Mouse (Mus musculus): ENCODE results near the gene Fbxo3.
"Not testable (repeated sequence)": the region's sequence is repeated elsewhere in the genome, so short reads cannot be mapped to it uniquely, and the experiment has no call there.

The Fbxo3 gene

DNA sequence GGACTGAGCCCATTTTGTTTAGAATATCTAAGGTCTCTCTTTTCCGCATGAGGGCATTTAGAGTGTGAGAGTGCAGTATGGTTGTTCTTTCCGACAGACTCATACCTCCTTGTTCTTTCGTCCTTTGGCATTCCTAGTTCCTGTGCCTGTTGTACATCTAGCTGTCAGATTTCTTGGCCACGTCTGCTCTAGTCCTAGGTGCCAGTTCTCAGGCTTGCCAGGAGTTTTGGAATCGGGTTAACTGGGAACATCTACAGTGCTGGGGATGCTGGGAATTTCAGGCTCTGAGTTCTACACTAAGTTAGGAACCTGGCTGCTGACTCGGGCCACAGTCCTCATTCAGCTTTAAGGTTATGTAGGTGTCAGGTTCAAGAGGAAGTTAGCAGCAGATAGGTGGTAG is 8.1 kb downstream of the Fbxo3 start:
- in situ Hi-C loops (cut with MboI, MseI), result no loop called here

DNA sequence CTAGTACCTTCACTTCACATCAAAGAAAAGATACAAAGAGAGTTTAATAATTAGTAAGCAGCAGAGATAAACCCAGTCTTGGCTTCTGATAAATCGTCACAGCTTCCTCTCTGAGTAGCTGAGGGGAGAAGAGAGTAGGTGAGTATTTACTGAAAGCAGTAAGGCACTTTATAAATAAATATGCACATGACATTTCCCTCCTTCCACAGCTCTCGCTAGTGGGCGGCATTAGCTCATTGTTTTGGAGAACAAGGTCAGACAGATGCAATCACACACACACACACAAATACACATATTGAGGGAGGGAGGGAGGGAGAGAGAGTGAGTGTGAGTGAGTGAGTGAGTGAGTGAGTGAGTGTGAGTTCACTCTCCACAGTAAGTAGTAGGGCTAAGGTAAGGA is 8.8 kb downstream of the Fbxo3 start:
- in situ Hi-C loops (cut with MboI, MseI), result no loop called here

DNA sequence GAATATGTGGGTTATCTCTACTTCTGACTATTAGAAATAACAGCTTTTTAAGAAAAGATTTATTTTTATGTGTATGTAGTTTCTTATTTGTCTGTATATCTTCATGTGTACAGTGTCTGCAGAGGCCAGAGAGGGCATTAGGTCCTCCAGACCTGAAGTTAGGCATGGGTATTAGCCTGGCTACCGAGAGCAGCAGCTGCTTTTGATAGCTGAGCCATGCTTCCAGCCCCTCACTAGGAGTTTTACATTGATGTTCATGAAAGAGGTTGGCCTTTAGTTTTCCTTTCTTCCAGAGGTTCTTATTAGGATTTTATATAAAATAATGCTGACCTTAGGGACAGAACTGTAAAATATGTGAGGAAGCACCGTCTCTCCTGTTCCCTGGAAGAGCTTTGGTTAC is 10.7 kb downstream of the Fbxo3 start:
- in situ Hi-C loops (cut with MboI, MseI), result no loop called here

DNA sequence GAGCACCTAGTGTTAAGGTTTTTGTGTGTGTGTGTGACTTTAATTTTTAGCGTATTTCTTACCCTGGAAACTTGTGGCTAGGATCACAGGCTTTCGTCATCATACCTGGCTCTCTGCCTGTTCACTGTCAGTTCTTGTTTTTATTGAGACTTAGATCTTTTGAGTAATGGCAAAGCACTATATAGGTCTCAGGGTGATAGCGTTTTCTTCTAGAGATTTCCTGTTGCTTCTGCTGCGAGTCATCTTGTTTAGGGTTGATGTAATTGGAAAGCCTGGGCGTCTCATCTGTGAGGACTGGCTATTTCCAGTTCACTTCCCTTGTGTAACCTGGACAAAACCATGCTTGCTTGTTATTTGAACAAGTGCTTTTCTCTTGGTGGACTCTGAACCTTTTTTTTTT is 14.1 kb downstream of the Fbxo3 start:
- in situ Hi-C loops (cut with MboI, MseI), result no loop called here

DNA sequence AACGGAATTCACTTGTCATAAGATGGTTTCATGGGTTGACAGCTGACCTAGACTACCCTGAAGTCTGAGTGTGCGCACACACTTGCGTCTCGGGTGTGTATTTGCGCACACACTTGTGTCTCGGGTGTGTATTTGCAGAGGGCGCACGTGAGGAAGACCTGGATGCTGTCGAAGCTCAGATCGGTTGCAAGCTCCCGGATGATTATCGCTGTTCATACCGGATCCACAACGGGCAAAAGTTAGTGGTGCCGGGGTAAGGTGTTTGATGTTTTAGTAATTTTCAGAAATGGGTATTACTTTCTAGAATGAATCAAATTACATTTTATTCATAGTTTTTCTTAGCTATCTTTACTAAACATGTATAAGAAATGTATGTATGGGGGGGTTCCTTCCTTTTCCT is 15.2 kb downstream of the Fbxo3 start:
- in situ Hi-C loops (cut with MboI, MseI), result no loop called here

DNA sequence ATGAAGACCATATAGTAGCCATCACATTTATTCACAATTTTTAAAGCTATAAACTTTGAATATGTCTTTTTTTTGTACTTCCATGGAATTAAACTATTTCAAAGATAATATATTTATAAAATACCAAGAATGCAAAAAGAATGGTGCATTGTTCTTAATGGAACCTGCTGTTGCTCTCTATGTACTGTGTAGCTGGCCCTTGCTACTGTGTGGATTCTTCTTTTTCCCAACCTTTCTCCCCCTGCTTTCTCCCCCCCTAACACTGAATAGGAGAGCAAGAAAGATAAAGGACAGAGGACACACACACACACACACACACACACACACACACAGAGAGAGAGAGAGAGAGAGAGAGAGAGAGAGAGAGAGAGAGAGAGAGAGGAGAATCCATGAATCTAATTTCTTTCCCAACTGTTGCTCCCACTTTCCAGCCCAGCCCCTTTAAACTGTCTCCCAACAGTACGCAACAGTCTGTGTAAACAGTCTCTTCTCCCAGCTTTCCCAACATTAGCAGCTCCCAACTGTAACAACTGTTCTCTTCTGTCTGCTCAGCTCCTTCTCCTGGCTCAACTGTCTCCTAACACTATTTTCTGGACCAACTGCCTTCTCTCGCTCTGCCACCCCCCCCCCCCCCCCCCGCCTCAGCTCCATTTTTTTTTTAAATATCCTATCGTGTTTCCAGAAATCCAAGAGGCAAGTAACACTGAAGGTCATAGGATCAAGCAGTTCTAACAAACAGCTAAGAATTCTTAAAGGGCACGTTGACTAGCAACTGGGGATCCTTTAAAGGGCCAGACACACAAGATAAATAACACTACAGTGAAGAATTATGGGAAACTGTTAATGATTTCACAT is 16.3 kb downstream of the Fbxo3 start:
- in situ Hi-C loops (cut with MboI, MseI), result no loop called here

DNA sequence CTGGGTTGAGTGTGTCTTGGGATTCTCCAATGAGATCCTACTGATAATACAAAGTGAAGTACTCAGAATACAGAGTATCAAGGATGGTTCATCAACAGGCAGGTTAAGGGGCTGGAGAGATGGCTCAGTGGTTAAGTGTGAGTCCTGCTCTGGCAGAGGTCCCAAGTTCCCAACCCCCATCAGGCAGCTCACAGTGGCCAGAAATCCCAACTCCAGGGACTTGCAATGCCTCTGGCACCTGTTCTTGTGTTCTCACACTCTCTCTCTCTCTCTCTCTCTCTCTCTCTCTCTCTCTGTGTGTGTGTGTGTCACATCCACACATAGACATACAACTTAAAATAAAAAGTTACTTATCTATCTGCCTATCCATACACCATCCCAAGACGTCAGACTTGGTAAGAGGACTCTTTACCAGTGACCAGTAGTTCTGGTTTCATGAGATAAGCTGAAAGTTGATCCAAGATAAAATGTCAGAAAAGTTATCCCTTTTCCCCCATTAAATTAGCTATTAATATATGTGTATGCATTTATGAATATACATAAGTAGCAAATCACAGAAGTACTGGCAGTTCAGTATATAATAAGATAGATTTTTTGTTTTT is 17.1 kb downstream of the Fbxo3 start:
- in situ Hi-C loops (cut with MboI, MseI), result no loop called here

DNA sequence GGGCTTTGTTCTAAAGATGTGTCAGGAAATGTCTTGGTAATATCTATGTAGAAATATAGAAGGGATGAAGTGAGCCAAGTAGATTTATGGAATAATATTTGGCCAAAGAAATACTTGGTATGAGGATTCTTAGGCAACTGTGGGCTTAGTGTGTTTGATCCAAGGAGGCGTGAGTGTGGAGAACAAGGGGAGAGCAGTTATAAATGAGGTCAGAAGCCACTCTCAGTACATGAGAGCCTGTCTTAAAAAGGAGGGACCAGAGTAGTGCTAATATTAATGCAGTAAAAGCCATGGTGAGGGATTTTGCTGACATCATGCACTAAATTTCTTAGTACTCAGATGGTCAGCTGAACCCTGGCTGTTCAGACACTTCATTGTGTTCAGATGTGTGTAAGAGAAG is 30.9 kb downstream of the Fbxo3 start:
- in situ Hi-C loops (cut with MboI, MseI), result no loop called here

DNA sequence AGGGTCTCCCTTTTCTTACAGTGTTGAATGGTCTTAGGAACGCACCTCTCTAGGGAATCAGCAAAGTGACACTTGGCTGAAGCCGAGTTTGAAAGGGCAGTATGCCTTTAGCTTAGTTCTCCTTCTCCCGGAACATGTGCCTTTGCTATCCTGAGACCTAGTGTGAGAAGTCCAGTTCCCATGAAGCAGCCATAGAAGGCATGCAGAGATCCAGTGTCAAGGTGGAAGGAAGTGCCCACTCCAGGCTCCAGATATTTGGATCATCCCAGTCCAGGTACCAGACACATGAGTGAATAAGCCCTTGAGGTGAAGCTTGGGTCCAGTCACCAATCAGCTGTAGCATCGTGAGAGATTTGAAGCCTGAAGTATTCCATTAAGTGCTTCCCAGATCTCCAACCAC is 31.4 kb downstream of the Fbxo3 start:
- in situ Hi-C loops (cut with MboI, MseI), result no loop called here

DNA sequence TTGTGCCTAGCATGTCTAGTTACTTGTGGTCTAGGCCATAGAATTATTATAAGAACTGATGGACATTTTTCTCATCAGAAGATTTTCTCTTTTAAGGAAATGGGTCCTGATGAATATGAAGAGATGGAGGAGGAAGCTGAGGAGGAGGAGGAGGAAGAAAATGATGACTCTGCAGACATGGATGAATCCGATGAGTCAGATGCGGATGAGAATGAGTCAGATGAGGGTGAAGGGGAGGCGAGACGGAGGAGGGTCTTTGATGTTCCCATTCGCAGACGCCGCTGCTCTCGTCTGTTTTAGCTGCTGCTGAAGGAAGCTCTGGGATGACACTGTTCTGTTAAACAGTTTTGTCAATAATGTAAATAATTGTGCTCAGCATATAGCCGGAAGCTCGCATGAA is 32.3 kb downstream of the Fbxo3 start:
- in situ Hi-C loops (cut with MboI, MseI), result no loop called here

DNA sequence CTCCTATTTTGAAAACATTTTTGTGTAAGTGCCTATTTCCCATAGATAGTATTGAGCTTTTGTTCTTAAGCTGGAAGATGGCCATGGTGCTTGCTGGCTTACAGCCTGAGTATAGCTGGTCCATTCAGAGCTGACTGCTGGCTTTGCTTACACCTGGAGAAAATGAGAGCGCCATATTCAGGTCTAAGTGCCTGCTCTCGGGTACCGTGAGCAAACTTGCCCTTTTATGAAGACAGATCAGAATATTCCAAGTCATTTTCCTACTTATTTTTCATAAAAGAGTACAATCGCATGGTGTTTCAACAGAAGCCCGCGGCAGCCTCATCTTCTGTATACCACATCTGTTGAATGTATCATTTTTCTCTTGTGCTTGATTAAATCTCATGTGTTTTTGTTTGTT is 33.5 kb downstream of the Fbxo3 start:
- in situ Hi-C loops (cut with MboI, MseI), result no loop called here

DNA sequence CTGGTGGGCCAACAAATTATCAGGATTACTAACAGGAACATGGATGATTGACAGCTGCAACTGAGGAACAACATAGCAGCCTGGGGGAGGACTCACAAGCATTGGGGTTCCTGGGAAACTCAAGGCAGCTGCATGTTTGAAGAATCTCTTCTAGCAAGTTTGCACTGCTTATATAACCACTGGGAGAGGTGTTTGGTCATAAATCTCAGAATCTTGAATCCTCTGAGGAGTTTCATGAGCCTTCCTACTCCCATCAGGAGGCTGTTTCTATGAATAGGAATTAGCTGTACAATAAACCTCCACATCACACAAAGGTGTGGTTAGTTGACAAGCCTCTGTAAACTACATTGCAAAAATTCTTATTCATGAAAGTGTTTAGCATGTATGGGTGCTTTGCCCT is 35.1 kb downstream of the Fbxo3 start:
- in situ Hi-C loops (cut with MboI, MseI), result no loop called here

DNA sequence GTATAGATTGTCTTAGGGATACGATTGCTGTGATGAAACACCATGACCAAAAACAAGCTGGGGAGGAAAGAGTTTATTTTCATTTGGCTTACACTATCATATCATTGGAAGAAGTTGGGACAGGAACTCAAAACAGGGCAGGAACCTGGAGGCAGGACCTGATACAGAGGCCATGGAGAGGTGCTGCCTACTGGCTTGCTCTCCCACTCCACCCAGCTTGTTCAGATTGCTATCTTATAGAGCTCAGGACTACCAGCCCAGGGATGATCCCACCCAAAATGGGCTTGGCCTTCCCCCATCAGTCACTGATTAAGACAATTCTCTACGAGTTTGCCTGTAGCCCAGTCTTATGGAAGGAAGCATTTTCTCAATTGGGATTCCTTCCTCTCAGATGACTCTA is 36.6 kb downstream of the Fbxo3 start:
- in situ Hi-C loops (cut with MboI, MseI), result no loop called here

DNA sequence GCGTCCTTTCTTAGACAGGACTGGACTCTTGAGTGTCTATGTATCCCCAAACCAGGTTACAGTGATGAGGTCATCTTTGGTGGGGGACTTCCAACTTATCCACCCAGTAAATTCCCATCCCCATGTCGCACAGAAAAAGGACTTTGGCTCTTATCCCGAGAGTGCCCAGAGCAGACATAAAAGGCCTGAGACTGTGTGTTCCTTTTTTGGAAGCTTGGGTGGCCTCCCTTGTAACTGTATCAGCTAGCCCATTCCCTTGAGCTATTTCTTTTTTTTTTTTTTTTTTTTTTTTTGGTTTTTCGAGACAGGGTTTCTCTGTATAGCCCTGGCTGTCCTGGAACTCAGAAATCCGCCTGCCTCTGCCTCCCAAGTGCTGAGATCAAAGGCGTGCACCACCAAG is 38.0 kb downstream of the Fbxo3 start, which contains the start of gene Gm10912:
TSS of gene Gm10912 (plus strand) at position 301 of the 400 bp plus-strand sequence.
- in situ Hi-C loops (cut with MboI, MseI), result not testable (repeated sequence)

DNA sequence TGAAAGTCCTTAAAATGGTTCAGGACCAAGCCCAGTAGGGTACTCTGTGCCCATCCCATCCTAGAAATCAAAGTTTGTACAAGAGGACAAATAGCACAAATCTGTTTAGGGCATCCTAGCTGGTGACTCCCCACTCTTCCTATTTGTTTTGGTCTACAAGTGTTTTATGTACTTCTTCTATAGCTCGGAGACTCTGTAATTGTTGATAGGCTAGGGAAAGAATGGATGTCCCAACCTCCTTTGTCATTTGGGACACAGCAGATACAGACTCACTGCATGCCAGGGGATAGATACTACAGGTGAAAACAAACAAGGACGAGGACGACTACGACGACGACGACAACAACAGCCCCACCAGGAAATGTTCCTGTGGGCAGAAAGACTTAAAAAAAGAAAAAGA is 40.9 kb downstream of the Fbxo3 start, which contains the start of gene Gm10799:
TSS of gene Gm10799 (minus strand) at position 101 of the 400 bp plus-strand sequence.
- in situ Hi-C loops (cut with MboI, MseI), result not testable (repeated sequence)

DNA sequence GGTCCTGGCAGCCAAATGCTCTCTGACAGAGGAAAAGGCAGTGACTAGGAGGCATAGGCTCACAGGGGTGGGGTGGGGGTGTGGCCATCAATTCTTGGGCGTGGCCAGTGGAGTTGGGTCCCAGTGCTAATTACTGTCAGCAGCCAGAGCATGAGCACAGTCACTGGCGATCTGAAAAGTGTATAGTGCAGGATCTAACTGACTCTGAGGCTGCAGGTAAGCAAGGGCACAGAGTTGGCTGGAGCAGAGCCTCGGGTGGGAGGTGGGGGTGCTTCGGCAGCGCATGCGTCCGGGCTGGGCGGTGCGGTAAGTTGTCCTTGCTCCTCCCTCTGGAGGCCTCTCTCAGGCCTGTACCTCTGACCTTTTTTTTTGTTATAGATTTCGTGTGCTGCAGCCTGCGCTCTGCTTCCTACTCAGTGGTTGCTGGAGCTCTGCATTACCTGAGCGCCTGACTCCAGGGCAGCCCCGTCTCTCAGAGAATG is 42.2 kb downstream of the Fbxo3 start, which contains the start of gene Cd59b:
TSS of gene Cd59b (plus strand) at position 146 of the 482 bp plus-strand sequence.
- in situ Hi-C loops (cut with MboI, MseI), result no loop called here

DNA sequence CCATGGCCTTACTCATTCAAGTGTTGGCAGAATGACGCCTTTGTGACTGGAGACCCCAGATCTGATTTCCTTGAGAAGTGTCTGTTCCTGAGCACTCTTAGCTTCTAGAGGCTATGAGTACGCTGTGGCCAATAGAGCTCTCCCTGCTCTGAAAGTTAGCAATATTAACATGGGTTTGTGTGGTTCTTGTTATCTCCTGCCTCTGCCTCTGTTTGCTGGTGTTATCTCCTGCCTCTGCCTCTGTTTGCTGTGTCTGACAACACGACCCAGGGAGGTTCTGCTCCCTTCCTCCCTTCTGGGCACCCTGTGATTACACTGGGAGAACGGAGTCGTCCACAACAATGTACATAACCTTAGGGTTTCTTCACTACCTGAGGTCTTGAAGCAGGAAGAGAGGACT is 50.8 kb downstream of the Fbxo3 start:
- in situ Hi-C loops (cut with MboI, MseI), result not testable (repeated sequence)

DNA sequence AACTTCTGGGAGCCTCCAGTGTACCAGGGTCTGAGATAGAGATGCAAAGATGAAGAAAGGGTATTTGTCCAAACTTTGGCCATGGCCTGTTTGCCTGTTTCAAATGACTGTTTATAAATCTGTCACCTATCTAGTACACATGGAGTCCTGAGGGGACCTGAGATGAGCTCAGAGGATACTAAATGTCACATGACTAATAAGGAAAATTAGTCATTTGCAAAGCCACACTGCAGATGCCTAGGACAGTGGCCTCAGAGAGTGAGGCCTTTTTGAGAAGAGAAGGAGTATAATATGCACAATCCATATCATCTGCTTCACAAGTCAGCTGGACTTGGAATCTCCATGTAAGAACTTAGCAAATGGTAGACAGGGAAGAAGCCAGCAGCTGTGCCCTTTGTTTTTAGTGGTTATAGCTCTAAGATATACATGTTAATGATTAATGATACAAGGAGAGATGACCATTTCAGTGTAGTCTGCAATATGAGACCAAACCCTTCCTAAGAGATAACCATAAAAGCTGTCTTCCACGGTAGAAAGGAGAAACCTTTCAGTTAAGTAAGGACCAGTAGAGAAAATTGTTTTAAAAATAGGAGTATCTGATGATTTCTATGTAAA is 54.0 kb downstream of the Fbxo3 start:
- in situ Hi-C loops (cut with MboI, MseI), result not testable (repeated sequence)

DNA sequence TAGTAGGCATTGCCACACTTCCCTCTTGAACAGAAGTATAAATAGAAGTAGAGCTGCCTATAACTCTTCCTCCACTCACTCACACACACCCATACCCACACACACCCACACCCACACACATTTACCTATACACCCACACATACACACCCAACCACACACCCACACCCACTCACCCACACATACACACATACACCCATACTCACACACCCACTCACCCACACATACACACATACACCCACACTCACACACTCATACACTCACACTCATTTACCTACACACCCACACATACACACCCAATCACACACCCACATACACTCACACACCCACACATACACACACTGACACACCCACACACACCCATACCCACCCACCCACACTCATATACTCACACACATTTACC is 55.0 kb downstream of the Fbxo3 start:
- in situ Hi-C loops (cut with MboI, MseI), result no loop called here

DNA sequence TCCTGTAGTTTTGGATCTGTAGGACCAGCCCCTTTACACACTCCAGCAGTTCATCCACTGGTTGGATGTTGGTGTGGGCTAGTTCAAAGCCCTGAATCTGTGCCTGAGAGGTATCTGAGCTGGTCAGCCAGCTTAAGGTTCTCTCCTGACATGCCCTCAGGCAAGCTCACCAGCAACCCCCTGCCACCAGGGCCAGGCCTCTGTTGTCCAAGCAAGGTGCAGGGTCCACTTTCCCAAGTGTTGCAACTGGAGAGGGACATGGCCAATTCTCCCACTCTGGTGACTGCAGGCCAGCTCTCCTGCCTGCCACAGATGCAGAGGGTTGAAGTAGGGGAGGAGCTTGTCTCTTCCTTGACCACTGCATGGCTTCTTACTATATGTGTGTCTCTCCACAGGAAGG is 56.5 kb downstream of the Fbxo3 start:
- in situ Hi-C loops (cut with MboI, MseI), result not testable (repeated sequence)

DNA sequence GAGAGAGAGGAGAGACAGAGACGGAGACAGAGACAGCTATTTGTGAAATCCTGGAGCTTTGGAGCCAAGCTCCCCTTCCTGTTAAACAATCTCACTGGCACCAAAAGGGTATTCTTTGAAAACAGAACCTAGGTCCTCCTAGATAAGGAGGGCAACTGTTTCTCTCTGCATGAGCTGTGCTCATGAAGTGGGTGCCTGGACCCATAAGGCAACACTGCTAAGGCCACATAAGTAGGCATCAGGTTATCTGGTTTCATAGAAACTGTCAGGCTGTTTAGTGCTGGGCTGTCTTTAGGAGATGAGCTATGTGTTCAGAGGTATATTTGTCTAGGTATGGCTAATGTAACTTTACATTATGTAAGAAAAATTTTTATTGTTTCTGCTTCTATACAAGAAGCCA is 60.0 kb downstream of the Fbxo3 start:
- in situ Hi-C loops (cut with MboI, MseI), result loop anchor here (5.0 kb wide), 1 partner anchor 75 kb away; no protein-coding TSS in a partner anchor

DNA sequence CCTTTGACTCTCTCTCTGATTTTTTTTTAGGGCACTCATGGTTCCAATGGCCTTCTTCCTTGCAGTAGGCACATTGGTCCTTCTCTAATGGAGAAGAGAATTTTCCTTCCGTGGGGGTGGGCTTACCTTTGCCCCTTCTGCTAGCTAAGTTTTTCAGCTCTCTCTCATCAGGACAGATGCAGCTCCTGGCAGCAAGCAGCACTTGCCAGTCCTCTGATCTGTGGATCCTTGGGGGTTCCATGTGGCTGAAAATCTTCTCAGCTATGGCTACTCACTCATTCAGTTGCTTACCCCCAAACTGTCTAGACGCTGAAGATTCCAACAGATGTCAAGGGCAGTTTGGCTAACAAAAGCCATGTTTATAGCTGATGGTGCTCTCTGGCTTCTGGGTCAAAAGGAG is 65.8 kb downstream of the Fbxo3 start:
- in situ Hi-C loops (cut with MboI, MseI), result no loop called here
